Mouse (Mus musculus) thymus, adult 2 months (tissue): ENCODE measurements around the gene Fasn.
"Not testable (repeated sequence)": the region's sequence is repeated elsewhere in the genome, so short reads cannot be mapped to it uniquely, and the experiment has no call there.

Experiments used
- CTCF ChIP-seq: fragments of 200-500 bp; IDR thresholded peaks from 2 replicates; pipeline ENCODE4 v1.5.1; 2012; ENCODE audit warnings: mild to moderate bottlenecking, control low read depth, low read length, moderate library complexity, borderline replicate concordance; ENCODE audit not compliant: control insufficient read depth, poor library complexity, insufficient read depth; ENCODE audit errors: extremely low read depth
- POLR2A ChIP-seq: fragments of 200-500 bp; IDR thresholded peaks from 2 replicates; pipeline ENCODE4 v1.6.1; 2012; ENCODE audit warnings: mild to moderate bottlenecking, low read length, control low read depth, moderate library complexity; ENCODE audit not compliant: control insufficient read depth, poor library complexity, insufficient read depth; ENCODE audit errors: extremely low read depth

DNA sequence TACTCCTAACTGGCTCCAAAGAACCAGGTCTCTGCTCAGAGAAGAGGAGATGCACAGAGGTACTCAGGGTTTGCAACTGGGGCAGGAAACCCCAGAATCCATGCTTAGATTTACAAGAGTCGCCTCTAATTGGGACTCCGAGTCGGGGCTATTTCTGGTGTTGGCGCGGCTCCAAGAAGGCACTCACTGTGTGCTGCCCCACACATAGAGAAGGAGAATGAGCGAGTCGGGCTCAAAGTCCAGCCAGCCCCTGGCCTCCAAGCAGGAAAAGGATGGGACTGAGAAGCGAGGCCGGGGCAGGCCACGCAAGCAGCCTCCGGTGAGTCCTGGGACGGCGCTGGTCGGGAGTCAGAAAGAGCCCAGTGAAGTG lies 61.7 kb downstream of the Fasn start, which contains the start of gene Hmga1b:
- TF ChIP-seq POLR2A, CTCF: not testable (repeated sequence)
